Mouse (Mus musculus): Measurements from ENCODE around the gene Rrp9.

The Rrp9 gene

GRCm38 (mm10) chr9:106456325-106457162 is 19.2 kb upstream of the Rrp9 start:
- DNase-seq (ENCODE audit: low read depth, low spot score): no peak

- no peak for DNase-seq (ENCODE audit: low read depth, low spot score)
These were observed 18.6 kb upstream of the Rrp9 start for GRCm38 (mm10) chr9:106457163-106457559.

- no peak for DNase-seq (ENCODE audit: low read depth, low spot score)
These were observed 17.8 kb upstream of the Rrp9 start for GRCm38 (mm10) chr9:106457920-106458319.

GRCm38 (mm10) chr9:106459946-106460345 is 15.8 kb upstream of the Rrp9 start:
- DNase-seq (ENCODE audit: low read depth, low spot score): no peak

GRCm38 (mm10) chr9:106460401-106461025 is 15.2 kb upstream of the Rrp9 start:
- no peak for DNase-seq (ENCODE audit: low read depth, low spot score)

- no peak for DNase-seq (ENCODE audit: low read depth, low spot score)
These were observed 14.7 kb upstream of the Rrp9 start for GRCm38 (mm10) chr9:106461026-106461415.

- no peak for DNase-seq (ENCODE audit: low read depth, low spot score)
These were observed 13.9 kb upstream of the Rrp9 start for GRCm38 (mm10) chr9:106461641-106462429.

- DNase-seq (ENCODE audit: low read depth, low spot score): no peak
These were observed 13.3 kb upstream of the Rrp9 start for GRCm38 (mm10) chr9:106462430-106462800.

GRCm38 (mm10) chr9:106463122-106464063 is 12.4 kb upstream of the Rrp9 start:
- no peak for DNase-seq (ENCODE audit: low read depth, low spot score)

- DNase-seq (ENCODE audit: low read depth, low spot score): no peak
These were observed 10.8 kb upstream of the Rrp9 start for GRCm38 (mm10) chr9:106464751-106465541.

GRCm38 (mm10) chr9:106465571-106466200 is 10.1 kb upstream of the Rrp9 start, which contains the start of gene Gpr62:
TSS of gene Gpr62 (minus strand) at chr9:106465938.
- DNase-seq (ENCODE audit: low read depth, low spot score): no peak

- DNase-seq (ENCODE audit: low read depth, low spot score): no peak
These were observed 9.0 kb upstream of the Rrp9 start for GRCm38 (mm10) chr9:106466721-106467120.

GRCm38 (mm10) chr9:106467746-106468145 is 8.0 kb upstream of the Rrp9 start:
- no peak for DNase-seq (ENCODE audit: low read depth, low spot score)

- DNase-seq (ENCODE audit: low read depth, low spot score): no peak
These were observed 6.4 kb upstream of the Rrp9 start for GRCm38 (mm10) chr9:106469317-106469716.

- no peak for DNase-seq (ENCODE audit: low read depth, low spot score)
These were observed 6.0 kb upstream of the Rrp9 start for GRCm38 (mm10) chr9:106469776-106470175.

GRCm38 (mm10) chr9:106470991-106471750 is 4.6 kb upstream of the Rrp9 start:
- no peak for DNase-seq (ENCODE audit: low read depth, low spot score)

- DNase-seq (ENCODE audit: low read depth, low spot score): peak; percentile 70
These were observed 3.9 kb upstream of the Rrp9 start for GRCm38 (mm10) chr9:106471892-106472291.

GRCm38 (mm10) chr9:106472321-106472720 is 3.4 kb upstream of the Rrp9 start:
- peak; percentile 44 for DNase-seq (ENCODE audit: low read depth, low spot score)

Measured in skeletal muscle tissue, adult 2 months (tissue).